Mouse (Mus musculus): Measurements from ENCODE around the gene Pitpnm2. TPM values are rescaled to one million over a fixed set of nuclear protein-coding genes. Genes with fewer than 3 reads are reported as not detected.

The Pitpnm2 gene
- total and polyA plus RNA-seq, 2 experiments, result 10.6 to 30.3 TPM

GRCm38 (mm10) chr5:124093120-124093794, 156.3 kb downstream of the Pitpnm2 start:
- peak; percentile 56 for DNase-seq (ENCODE audit: extremely low read depth, low read depth, low spot score)
- Histone ChIP-seq H3K4me1 (ENCODE audit: control insufficient read depth, insufficient read depth, low read length) (peaks cover 10% of the 10 kb centered on the region; the same call in 1 of the 2 replicates), H3K27ac (replicated peaks; ENCODE audit: insufficient read depth, low read depth, low read length) (no peak overlapping the region), H3K36me3 (ENCODE audit: control insufficient read depth, insufficient read depth, low read length) (no peaks in the 10 kb centered on the region), H3K9ac (ENCODE audit: low read depth, low read length) (no peak overlapping the region), H3K79me2 (ENCODE audit: control insufficient read depth, insufficient read depth, low read length) (no peaks in the 10 kb centered on the region), H3K4me3 (ENCODE audit: insufficient read depth, low read depth, low read length) (no peak overlapping the region), H3K27me3 (ENCODE audit: control insufficient read depth, insufficient read depth, low read length) (no peaks in the 10 kb centered on the region)
- 55% methylated on average over 11 of the region's 11 CpGs for WGBS
- TF ChIP-seq CTCF (IDR thresholded peaks at IDR 0.05; ENCODE audit: low read depth, low read length) (no peak), POLR2A (IDR thresholded peaks at IDR 0.05; ENCODE audit: extremely low read depth, insufficient read depth, low read length) (no peak)

- no peak overlapping the region for H3K4me3 ChIP-seq (ENCODE audit: insufficient read depth, low read depth, low read length)
- H3K9ac ChIP-seq (ENCODE audit: low read depth, low read length), result no peak overlapping the region
- WGBS, result 28% methylated on average over 9 of the region's 9 CpGs
- TF ChIP-seq POLR2A (IDR thresholded peaks at IDR 0.05; ENCODE audit: extremely low read depth, insufficient read depth, low read length) (no peak), CTCF (IDR thresholded peaks at IDR 0.05; ENCODE audit: low read depth, low read length) (no peak)
- peaks cover 10% of the 10 kb centered on the region; the same call in 1 of the 2 replicates for H3K4me1 ChIP-seq (ENCODE audit: control insufficient read depth, insufficient read depth, low read length)
- DNase-seq (ENCODE audit: extremely low read depth, low read depth, low spot score), result peak; percentile 77
- H3K27ac ChIP-seq (replicated peaks; ENCODE audit: insufficient read depth, low read depth, low read length), result no peak overlapping the region
- no peaks in the 10 kb centered on the region for H3K79me2 ChIP-seq (ENCODE audit: control insufficient read depth, insufficient read depth, low read length)
- H3K36me3 ChIP-seq (ENCODE audit: control insufficient read depth, insufficient read depth, low read length), result no peaks in the 10 kb centered on the region
- no peaks in the 10 kb centered on the region for H3K27me3 ChIP-seq (ENCODE audit: control insufficient read depth, insufficient read depth, low read length)
Measured at GRCm38 (mm10) chr5:124091951-124092406, 157.6 kb downstream of the Pitpnm2 start.

- Histone ChIP-seq H3K27me3 (ENCODE audit: control insufficient read depth, insufficient read depth, low read length) (no peaks in the 10 kb centered on the region), H3K4me1 (ENCODE audit: control insufficient read depth, insufficient read depth, low read length) (peaks cover 7% of the 10 kb centered on the region; the same call in 1 of the 2 replicates), H3K9ac (ENCODE audit: low read depth, low read length) (no peak overlapping the region), H3K27ac (replicated peaks; ENCODE audit: insufficient read depth, low read depth, low read length) (no peak overlapping the region), H3K79me2 (ENCODE audit: control insufficient read depth, insufficient read depth, low read length) (no peaks in the 10 kb centered on the region), H3K36me3 (ENCODE audit: control insufficient read depth, insufficient read depth, low read length) (no peaks in the 10 kb centered on the region), H3K4me3 (ENCODE audit: insufficient read depth, low read depth, low read length) (no peak overlapping the region)
- WGBS, result 94% methylated on average over 23 of the region's 23 CpGs
- DNase-seq (ENCODE audit: extremely low read depth, low read depth, low spot score), result no peak
- no peak for TF ChIP-seq POLR2A (IDR thresholded peaks at IDR 0.05; ENCODE audit: extremely low read depth, insufficient read depth, low read length)
- TF ChIP-seq CTCF (IDR thresholded peaks at IDR 0.05; ENCODE audit: low read depth, low read length), result no peak
Measured at GRCm38 (mm10) chr5:124089868-124090267, 159.7 kb downstream of the Pitpnm2 start.

- Histone ChIP-seq H3K36me3 (ENCODE audit: control insufficient read depth, insufficient read depth, low read length) (no peaks in the 10 kb centered on the region), H3K79me2 (ENCODE audit: control insufficient read depth, insufficient read depth, low read length) (no peaks in the 10 kb centered on the region), H3K4me3 (ENCODE audit: insufficient read depth, low read depth, low read length) (no peak overlapping the region), H3K9ac (ENCODE audit: low read depth, low read length) (no peak overlapping the region), H3K27ac (replicated peaks; ENCODE audit: insufficient read depth, low read depth, low read length) (no peak overlapping the region), H3K4me1 (ENCODE audit: control insufficient read depth, insufficient read depth, low read length) (peaks cover 3% of the 10 kb centered on the region; the same call in 1 of the 2 replicates), H3K27me3 (ENCODE audit: control insufficient read depth, insufficient read depth, low read length) (no peaks in the 10 kb centered on the region)
- no peak for TF ChIP-seq CTCF (IDR thresholded peaks at IDR 0.05; ENCODE audit: low read depth, low read length)
- no peak for TF ChIP-seq POLR2A (IDR thresholded peaks at IDR 0.05; ENCODE audit: extremely low read depth, insufficient read depth, low read length)
- 87% methylated on average over 4 of the region's 4 CpGs for WGBS
- DNase-seq (ENCODE audit: extremely low read depth, low read depth, low spot score), result no peak
Measured at GRCm38 (mm10) chr5:124086876-124087275, 162.7 kb downstream of the Pitpnm2 start.

GRCm38 (mm10) chr5:124085513-124085912, 164.0 kb downstream of the Pitpnm2 start:
- WGBS, result 85% methylated on average over 3 of the region's 3 CpGs
- no peak overlapping the region for H3K9ac ChIP-seq (ENCODE audit: low read depth, low read length)
- H3K4me1 ChIP-seq (ENCODE audit: control insufficient read depth, insufficient read depth, low read length), result no peaks in the 10 kb centered on the region
- TF ChIP-seq CTCF (IDR thresholded peaks at IDR 0.05; ENCODE audit: low read depth, low read length), result no peak
- H3K36me3 ChIP-seq (ENCODE audit: control insufficient read depth, insufficient read depth, low read length), result no peaks in the 10 kb centered on the region
- no peak overlapping the region for H3K4me3 ChIP-seq (ENCODE audit: insufficient read depth, low read depth, low read length)
- H3K79me2 ChIP-seq (ENCODE audit: control insufficient read depth, insufficient read depth, low read length), result no peaks in the 10 kb centered on the region
- no peak for DNase-seq (ENCODE audit: extremely low read depth, low read depth, low spot score)
- H3K27me3 ChIP-seq (ENCODE audit: control insufficient read depth, insufficient read depth, low read length), result no peaks in the 10 kb centered on the region
- H3K27ac ChIP-seq (replicated peaks; ENCODE audit: insufficient read depth, low read depth, low read length), result no peak overlapping the region

- H3K4me1 ChIP-seq (ENCODE audit: control insufficient read depth, insufficient read depth, low read length), result no peaks in the 10 kb centered on the region
- H3K27ac ChIP-seq (replicated peaks; ENCODE audit: insufficient read depth, low read depth, low read length), result no peak overlapping the region
- DNase-seq (ENCODE audit: extremely low read depth, low read depth, low spot score), result peak; percentile 64
- WGBS, result 38% methylated on average over 11 of the region's 11 CpGs
- TF ChIP-seq CTCF (IDR thresholded peaks at IDR 0.05; ENCODE audit: low read depth, low read length), result peak; percentile 99
- TF ChIP-seq POLR2A (IDR thresholded peaks at IDR 0.05; ENCODE audit: extremely low read depth, insufficient read depth, low read length), result no peak
- no peaks in the 10 kb centered on the region for H3K27me3 ChIP-seq (ENCODE audit: control insufficient read depth, insufficient read depth, low read length)
- no peak overlapping the region for H3K4me3 ChIP-seq (ENCODE audit: insufficient read depth, low read depth, low read length)
- H3K36me3 ChIP-seq (ENCODE audit: control insufficient read depth, insufficient read depth, low read length), result no peaks in the 10 kb centered on the region
- no peaks in the 10 kb centered on the region for H3K79me2 ChIP-seq (ENCODE audit: control insufficient read depth, insufficient read depth, low read length)
- H3K9ac ChIP-seq (ENCODE audit: low read depth, low read length), result no peak overlapping the region
Measured at GRCm38 (mm10) chr5:124084588-124085173, 164.9 kb downstream of the Pitpnm2 start.
